Mouse (Mus musculus) activated CD4-positive, CD25-positive, alpha-beta regulatory T cell, adult 4 months (primary cell): Measurements from ENCODE around the gene Nmur1. TPM values are rescaled to one million over a fixed set of nuclear protein-coding genes. Genes with fewer than 3 reads are reported as not detected.
A peak's percentile ranks its signal among the peaks of the same experiment; 100 is the strongest.

ENCODE experiments used
- ATAC-seq: one replicate; pipeline ENCODE4 v1.8.0; 2017
- polyA plus RNA-seq, 2 experiments: library from polyadenylated mRNA; unstranded; fragments of 100-300 nt; shearing (Covaris generic); gene quantifications; one replicate each; pipeline ENCODE4 v1.2.1; 2017

Nmur1 gene
- polyA plus RNA-seq, 2 experiments from 2014 or later, result 0.38 to 3.9 TPM

DNA sequence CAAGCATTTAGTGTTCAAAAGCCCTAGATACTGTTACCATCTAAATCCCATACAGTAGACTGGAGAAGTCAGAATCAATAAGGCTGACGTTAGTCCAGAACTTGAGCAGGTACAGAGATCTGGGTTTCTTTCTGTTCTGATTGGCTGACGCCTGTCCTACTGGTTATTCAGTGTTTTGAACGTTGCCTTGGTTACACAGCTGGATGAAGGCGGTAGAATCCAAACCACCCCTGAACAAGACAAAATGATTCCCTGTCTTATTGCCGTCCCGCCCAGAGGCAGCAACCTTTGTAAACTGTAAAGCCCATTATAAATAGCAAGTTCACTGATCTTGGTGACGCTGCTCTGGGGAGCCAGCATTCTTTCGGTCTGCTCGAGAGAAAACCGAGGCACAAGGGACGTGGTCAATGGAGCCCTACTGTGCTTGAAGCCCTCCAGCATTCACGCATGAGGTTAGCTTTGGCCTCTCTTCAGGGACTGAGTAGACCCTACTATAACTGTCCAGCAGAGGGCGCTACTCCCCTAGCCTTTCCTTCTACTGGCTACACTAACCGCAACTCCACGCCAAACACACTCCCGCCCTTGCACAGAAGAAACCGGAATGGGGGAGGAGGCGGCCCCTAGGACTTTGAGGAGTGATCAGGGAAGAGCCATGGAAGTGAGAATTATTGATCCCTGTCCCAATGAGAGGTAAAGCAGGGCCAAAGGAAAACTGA lies 14.3 kb upstream of the Nmur1 start:
- peak; percentile 58 for ATAC-seq

DNA sequence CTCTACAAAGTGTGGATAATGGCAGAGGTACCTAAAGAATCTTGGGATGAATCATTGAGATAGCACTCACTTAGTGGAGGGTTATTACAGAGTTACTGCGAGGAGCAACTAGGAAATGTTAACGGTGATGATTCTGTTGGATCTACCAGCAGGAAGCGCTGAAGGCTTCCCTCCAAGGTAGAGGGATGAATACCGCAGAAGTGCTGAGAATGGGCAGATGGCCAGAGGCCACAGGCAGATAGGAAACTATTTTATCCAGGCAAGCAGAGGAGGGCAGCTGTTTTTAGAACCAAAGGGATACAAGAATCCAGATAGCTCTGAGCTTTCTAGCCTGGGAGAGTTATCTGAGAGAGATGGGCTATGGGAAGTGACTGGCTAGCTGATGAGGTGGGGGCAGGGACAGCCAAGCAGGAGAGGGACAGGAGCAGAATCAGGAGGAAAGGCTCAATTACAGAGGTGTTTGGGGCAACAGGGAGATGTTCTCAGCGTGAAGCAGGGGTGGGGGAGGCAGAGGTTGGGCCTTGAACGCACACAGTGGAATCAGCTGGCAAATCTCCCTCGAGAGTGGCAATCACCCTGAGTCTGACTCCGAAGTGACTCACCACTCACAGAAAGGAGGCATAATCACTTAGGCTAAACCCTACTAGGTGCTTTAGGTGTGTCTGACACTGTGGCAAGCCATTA lies 13.6 kb upstream of the Nmur1 start:
- ATAC-seq, result no peak

- no peak for ATAC-seq
Observed at GRCm38 (mm10) chr1:86438501-86438900, 12.5 kb upstream of the Nmur1 start.

DNA sequence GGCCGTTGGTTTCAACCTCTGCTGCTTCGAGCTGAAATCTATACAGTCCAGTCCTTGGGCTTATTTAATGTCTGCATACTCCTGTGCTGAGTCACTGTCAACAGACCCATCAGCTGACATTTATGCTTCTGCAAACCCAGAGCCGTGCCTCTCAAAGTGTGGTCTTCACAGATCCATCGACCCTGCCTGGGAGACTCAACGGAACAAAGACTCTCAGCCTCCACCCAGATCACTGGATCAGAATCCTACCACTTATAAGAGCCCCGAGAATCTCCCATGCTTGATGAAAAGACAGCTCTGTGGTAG lies 11.9 kb upstream of the Nmur1 start:
- no peak for ATAC-seq

DNA sequence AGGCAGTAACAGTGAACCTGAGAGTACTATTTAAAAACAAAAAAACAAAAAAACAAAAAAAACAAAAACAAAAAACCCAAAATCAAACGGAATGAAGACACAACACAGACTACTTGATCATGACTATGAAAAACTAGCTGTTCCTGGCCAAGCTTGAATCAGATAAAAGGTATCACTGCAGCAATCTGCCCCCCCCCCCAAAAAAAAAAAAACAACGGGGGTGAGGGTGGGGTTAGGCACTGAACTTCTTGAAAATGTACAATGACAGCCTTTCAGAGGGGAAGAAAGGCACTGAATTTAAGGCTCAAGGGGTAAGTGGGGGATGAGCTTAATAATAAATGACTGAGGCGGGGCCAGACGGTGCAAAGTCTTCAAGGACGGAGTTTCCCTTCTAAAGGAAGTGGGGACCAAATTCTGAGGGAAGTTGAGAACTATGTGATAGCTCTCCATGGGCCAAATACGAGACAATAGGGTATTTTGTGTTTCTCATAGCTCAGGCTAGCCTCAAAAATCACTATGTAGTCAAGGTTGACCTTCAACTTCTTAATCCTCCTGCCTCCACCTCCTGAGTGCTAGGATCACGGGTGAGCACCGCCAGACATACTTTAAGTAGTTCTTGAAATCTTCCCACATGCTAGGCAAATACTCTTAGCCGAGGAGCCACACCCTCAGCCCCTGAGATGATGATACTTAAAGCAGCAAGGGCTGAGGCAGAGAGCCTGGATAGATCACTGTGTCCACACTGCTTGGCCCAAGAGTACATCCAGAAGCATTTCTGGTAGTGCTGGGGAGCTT lies 11.4 kb upstream of the Nmur1 start:
- ATAC-seq, result no peak

DNA sequence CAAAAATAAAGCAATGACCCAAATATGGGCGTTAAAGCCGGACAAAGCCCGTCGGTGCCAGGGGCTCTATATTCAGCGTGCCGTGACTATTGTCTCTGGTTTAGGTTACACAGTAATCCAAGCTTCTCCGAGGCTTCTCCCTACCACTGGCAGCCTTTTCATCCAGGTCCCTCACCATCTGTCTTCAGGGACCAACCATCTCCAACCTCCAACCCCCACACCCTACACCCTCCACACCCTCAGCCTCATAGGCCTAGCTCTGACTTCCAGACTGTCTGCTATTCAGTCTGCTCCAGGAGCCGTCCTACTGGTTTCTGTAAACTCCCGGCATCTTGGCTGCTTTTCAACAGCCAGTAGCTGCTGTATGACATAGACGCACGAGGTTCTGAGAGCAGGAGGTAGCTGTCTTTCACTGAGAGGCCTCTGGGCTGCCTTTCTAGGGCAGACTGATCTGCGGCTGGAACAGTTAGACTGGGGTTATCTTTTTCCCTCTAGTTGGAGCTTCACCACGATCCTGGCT lies 9.3 kb upstream of the Nmur1 start:
- ATAC-seq, result no peak

DNA sequence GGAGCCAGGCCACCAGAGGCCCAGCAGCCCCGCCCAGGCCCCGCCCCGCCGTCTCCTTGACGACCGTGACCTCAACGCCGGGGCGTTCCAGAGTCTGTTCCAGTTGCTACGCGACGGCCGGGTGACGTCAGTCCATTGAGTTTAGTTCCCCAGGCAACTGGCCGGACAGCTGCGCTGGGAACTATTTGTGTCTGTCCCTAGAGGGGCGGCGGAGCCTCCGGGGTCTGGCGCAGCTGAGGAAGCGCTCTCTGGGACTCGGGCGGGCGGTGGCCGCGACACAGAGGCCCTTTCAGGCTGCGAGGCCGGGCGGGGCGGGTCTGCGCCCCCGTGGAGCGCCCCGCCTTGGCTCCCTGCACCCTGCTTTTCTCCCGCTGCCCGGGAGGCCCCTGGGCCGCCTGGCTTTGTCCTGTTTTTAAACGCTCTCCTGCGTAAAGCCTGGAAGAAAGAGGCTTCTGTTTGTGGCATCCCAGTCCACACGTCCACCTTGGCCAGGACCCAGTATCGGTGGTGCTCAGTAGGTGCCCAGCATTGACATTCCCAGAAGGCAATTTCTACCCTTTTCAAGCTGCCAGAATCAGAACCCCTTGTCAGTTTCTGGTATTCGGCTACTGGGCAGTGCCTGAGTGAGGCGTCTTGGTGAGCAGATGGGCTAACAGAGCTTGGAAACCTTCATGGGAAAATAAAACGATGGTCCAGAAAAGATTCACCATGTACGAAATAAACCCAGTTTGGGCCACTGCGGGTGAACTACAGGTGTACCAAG lies 8.6 kb upstream of the Nmur1 start:
- ATAC-seq, result peak; percentile 94

DNA sequence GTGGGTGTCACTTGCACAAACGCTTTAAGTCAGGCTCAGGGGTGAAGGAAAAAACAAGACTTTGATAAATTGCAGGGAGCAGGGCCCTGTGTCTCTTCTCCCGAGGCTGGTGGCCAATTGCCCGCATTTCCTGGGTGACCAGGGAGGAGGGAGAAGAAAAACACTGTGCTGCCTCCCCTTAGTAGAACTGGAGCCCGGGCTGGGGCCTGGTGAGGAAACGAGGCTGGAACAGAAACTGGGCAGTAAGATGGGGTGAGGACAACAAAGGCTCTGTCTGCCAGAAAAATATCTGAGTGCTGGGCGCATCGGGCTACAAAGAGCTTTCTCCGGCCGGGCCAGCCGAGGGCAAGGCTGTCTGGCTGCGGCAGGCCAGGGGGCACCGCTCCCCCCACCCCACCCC lies 8.0 kb upstream of the Nmur1 start:
- peak; percentile 27 for ATAC-seq

DNA sequence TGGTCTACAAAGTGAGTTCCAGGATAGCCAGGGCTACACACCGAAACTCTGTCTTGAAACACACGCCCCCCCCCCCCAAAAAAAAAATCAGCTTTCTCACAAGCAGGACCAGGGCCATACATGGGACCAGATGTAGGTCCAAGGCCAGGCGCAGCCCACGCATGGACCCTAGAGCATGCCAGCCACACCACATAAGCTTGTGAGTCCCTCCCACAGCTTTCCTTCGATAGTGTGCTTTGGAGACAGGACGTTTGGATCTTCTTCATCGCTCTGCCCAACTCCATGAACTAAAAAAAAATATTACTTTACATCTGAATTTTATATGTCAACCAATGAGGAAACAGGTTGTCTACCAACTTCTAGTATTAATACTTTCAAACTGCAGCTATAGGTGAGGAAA lies 7.3 kb upstream of the Nmur1 start:
- ATAC-seq, result no peak

DNA sequence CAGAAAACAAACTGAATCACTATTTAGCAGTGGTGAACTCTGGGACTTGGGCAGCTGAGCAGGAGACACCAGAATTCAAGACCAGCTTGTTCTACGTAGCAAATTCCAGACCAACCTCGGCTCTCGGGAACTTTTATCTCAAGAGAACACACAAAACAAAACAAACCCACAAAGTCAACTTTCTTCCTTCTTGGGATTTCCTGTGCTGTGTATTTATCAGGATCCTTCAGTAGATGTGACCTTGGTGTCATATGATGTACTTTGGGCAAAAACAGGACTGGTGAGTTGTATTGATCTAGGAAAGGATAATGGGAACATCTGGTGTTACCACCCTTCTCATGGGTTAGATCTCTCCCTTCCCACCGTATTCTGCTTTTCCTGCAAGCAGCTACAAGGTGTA lies 6.8 kb upstream of the Nmur1 start:
- no peak for ATAC-seq

DNA sequence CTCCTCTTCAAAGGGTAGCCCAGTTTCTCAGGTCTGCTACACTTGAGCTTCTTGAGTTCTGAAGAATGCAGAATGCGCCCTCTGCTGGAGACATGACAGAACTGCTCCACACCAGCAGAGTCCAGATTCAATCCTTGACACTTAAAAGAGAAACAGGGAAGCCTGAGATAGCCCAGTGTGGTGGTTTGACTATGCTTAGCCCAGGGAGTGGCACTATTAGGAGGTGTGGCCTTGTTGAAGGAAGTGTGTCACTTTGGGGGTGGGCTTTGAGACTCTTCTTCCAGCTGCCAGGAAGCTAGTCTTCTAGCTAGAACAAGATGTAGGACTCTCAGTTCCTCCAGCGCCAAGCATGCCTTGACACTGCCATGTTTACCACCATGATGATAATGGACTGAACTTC lies 4.0 kb upstream of the Nmur1 start:
- peak; percentile 31 for ATAC-seq

DNA sequence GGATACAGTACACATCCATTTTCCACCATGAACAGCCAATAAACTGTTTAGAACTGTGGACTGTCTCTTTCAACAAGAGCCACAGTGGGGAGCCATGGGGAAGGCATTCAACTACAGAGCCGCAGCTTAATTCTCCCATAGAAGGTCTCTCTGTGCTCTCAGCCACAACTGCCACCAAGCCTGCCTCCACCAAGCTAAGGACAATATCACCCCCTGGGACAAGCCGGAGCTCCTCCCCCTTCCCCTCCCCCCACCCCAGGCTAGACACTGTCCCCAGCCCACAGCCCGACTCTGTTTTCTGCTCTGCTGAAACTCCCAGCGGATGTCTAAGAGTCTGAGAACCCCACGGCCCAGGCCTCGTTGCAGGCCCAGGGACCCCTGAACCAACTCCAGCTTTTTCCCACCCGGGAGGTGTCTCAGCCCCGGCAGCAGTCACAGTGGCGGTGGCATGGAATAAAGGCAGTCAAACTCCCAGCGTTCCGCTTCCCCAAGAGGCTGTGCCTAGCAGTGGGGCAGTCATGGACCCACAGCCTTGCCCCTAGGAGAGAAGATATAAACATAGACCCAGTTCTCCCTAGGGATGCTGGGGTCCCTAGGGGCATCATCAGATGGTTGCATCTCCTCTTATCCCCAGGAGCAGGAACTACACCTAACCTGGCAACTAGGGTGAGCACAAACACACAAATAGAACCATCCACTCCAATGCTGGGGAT lies 1.0 kb downstream of the Nmur1 start:
- no peak for ATAC-seq

- ATAC-seq, result no peak
Observed at GRCm38 (mm10) chr1:86424336-86424735, 1.7 kb downstream of the Nmur1 start.

GRCm38 (mm10) chr1:86423879-86424278 lies 2.1 kb downstream of the Nmur1 start:
- ATAC-seq, result no peak

DNA sequence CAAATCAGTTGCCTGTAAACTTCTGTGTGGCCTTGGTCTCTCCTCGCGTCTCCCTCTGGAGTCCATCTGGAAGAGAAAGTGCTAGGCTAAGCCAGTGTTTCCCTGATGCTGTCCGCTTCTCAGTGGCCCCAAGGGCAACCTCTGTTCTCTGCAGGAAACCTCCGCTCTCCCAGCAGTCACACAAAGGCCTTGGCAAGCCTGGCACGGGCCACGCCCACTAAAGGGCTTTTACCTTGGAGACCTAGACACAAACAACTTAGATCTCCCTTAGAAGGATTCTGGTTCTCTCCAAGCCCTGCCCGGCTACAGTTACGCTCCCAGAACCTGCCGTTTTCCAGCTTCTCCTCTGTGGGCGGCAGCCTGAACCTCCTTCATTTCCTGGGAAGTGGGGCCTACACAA lies 5.0 kb downstream of the Nmur1 start:
- no peak for ATAC-seq

DNA sequence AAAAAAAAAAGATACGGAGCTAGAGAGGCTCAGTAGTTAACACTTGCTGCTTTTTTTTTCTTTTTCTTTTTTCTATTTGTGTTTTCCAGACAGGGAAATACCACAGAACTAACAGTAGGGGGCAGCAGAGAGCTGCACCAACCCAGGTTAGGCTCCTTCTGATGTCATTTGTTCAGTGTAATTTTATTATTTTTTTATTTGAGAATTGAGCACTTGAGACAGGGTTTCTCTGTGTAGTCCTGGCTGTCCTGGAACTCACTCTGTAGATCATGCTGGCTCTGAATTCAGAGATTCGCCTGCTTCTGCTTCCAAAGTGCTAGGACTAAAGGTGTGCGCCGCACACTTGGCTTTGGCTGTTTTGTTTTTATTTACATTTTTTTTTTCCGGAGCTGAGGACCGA lies 9.7 kb downstream of the Nmur1 start:
- peak; percentile 14 for ATAC-seq

DNA sequence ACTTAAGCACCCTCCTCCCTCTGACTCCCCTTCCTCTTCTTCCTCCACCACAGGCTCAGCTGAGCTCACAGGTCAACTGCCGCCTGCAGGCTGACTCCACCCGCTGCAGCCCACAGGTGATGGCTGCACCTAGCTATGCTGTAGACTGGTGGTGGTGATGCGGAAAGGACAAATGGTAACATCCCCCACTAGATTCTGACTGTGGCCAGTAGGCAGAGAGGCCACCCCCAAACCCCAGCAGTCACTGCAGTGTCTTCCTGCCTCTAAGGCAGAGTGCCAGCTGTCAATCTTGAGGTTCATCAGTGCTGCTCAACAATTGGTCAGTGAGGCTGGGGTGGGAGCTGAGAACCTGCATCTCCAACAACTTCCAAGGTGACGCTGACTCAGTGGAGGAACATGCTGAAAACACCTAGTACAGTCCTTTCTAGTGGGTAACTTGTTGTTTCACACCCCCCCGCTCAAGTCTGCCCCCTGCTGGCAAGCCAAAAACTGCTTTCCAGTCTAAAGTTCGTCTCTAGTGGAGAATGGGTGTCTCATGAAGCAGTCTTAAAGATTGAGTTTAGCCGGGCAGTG lies 10.3 kb downstream of the Nmur1 start:
- peak; percentile 67 for ATAC-seq

DNA sequence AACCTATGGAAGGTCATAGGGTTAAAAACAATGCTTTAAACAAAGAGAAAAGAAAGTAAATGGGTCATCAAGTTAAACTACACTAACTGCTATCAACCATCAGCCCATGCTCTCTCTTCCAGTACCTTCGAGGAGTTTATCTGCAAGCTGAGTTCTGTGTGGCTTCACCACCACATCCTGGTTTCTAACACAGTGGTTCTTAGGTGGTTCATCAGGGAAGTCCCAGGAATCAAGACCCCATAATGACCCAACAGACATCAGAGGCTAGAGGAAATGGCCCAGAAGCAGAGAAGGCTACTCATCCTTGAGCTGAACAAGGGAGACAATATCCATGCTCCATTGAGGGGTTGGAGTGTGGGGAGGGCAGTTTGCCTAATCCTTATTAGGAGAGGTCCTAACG lies 10.9 kb downstream of the Nmur1 start:
- ATAC-seq, result peak; percentile 73

DNA sequence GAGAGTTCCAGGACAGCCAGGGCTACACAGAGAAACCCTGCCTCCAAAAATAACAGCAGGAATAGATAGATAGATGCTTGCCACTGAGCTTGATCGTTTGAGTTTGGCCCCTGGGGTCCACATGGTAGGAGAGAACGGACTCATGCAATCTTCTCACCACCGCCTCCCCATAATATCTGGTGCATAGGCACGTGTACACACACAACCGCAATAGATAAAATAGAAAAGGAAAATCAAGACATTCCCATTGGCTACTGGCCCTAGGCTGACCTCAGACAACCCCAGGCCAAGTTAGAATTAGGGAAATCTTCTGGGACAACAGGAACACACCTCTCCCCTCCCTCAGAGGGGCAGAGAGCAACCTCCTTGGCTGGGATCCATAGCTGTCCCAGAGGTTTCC lies 11.3 kb downstream of the Nmur1 start:
- ATAC-seq, result no peak

DNA sequence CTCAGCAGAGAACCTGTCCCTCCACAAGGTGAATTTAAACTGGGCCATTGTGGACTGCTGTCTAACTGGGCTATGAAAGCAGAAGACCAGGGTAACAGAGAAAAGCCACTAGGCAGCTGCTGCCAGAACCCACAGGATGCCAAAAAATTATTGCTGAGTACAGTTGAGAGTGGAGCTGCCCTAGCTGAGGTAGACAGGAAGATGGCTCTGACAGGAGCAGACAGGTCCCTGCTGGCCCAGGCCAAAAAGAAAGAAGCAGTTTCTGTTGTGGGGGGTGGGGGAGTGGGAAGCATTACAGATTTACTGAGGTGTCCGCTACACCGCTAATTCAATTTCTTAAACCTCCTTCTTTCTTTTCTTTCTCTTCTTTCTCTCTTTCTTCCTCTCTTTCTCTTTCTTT lies 16.6 kb downstream of the Nmur1 start:
- peak; percentile 42 for ATAC-seq

- ATAC-seq, result no peak
Observed at GRCm38 (mm10) chr1:86408515-86408914, 17.5 kb downstream of the Nmur1 start.

DNA sequence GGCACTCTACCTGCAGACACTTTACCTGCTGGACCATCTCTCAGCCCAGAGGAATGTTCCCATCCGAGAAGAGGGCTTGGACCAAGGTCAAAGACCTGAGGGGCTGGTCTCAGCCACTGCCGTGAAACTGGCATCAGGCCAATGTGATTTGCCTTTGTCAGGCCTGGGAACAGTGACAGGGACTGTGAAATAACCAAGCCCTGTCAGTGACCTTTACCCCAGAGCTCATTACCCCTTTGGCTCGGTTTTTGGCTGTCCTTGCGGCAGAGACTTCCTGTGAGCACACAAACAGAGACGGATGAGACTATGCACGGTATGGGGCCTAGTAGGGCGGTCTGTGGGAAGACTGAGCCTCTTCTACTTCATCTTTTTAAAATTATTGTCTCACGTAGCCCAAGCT lies 19.1 kb downstream of the Nmur1 start:
- ATAC-seq, result peak; percentile 50
